ENCODE assay signal across 10 mouse cellular contexts in genomic region chr17:28331241-28332112, GRCm38 (mm10). TPM values are rescaled to one million over a fixed set of nuclear protein-coding genes. Genes with fewer than 3 reads are reported as not detected.
DNase-seq lines count a peak whose midpoint lies in the region; ATAC-seq lines count a peak whose summit lies in the region.
"Had no signal": no experiment of that assay in that cellular context is flagged by ENCODE, and none has a peak within 500 bp of the region (broad histone marks: within the 10 kb centered on the region; RNA-seq: fewer than 3 reads in every experiment).

No protein-coding gene starts in this region.

- H3K4me1 ChIP-seq in heart, embryonic 12.5 days (replicated peaks) = peaks cover 56% of the 10 kb centered on the region
- peaks cover 47% of the 10 kb centered on the region for H3K4me1 ChIP-seq in limb, embryonic 13.5 days

- H3K27ac ChIP-seq in heart, embryonic 12.5 days (ENCODE audit: poor library complexity, severe bottlenecking) = peak overlapping the region; percentile 48; the same call in 1 of the 2 replicates
- peak overlapping the region; percentile 72; the same call in 1 of the 2 replicates for H3K27ac ChIP-seq in limb, embryonic 13.5 days
- H3K27ac ChIP-seq: macrophage had no signal

- no peak overlapping the region for H3K4me3 ChIP-seq in heart, embryonic 12.5 days
- H3K4me3 ChIP-seq in limb, embryonic 13.5 days = no peak overlapping the region

- no peaks in the 10 kb centered on the region for H3K27me3 ChIP-seq in heart, embryonic 12.5 days (replicated peaks)
- no peaks in the 10 kb centered on the region for H3K27me3 ChIP-seq in limb, embryonic 13.5 days

- 32% methylated on average over 7 of the region's 7 CpGs for WGBS in heart, embryonic 12.5 days
- 20% methylated on average over 7 of the region's 7 CpGs for WGBS in limb, embryonic 13.5 days

- H3K9me3 ChIP-seq in heart, embryonic 12.5 days (replicated peaks) = no peaks in the 10 kb centered on the region
- no peaks in the 10 kb centered on the region for H3K9me3 ChIP-seq in limb, embryonic 13.5 days

- H3K9ac ChIP-seq in heart, embryonic 12.5 days = 0 out of 2 replicates have a peak overlapping the region, but pooled peaks have one; percentile 15
- H3K9ac ChIP-seq in limb, embryonic 13.5 days = no peak overlapping the region

- no peak for DNase-seq in heart, postnatal 10 days
- DNase-seq in 416B (ENCODE audit: low read depth) (peak; percentile 43), NIH3T3 (ENCODE audit: low read depth) (peak; percentile 57)
- no peak for DNase-seq in layer of hippocampus, postnatal 14 days (ENCODE audit: low spot score in 2 of 2)
- DNase-seq in gastrocnemius, postnatal 10 days = no peak
- DNase-seq in cerebellum, postnatal 4 days (ENCODE audit: low spot score in 2 of 2) = no peak
- DNase-seq: layer of hippocampus, postnatal 36 days had no signal

- H3K36me3 ChIP-seq in heart, embryonic 12.5 days = peaks cover 59% of the 10 kb centered on the region
- peaks cover 70% of the 10 kb centered on the region for H3K36me3 ChIP-seq in limb, embryonic 13.5 days

- no peak overlapping the region for H3K4me2 ChIP-seq in heart, embryonic 12.5 days
- H3K4me2 ChIP-seq in limb, embryonic 13.5 days (replicated peaks) = 0 out of 2 replicates have a peak overlapping the region, but pooled peaks have one; percentile 94

- no peak for ATAC-seq in heart, embryonic 12.5 days (ENCODE audit: insufficient number of reproducible peaks, low FRiP score)
- no peak for ATAC-seq in limb, embryonic 13.5 days (ENCODE audit: low FRiP score, low read depth)

- intact Hi-C loops in heart, postnatal 10 days (cut with DNase I) = no loop called here

RNA-seq across cellular contexts. Expression of gene Rpl10a, which starts 3.2 kb away (rescaled TPM):
- polyA plus RNA-seq in heart, embryonic 12.5 days (2016; fragmentation: Nextera tagmentation; extraction: Ambion mirVana) = 301 and 344 TPM in 2 replicates
- 100 to 1,000 TPM; 584 to 595 TPM for total RNA-seq in heart, postnatal 10 days (2021)
- polyA plus RNA-seq in limb, embryonic 13.5 days (2015; fragmentation: Nextera tagmentation; extraction: Ambion mirVana) = 580 and 609 TPM in 2 replicates
- 100 to 1,000 TPM; 394 to 418 TPM for total RNA-seq in layer of hippocampus, postnatal 14 days (2021)
- 100 to 1,000 TPM; 699 to 738 TPM for total RNA-seq in gastrocnemius, postnatal 10 days (2021)

RNA-seq across cellular contexts. Expression of gene Fance, which starts 18.2 kb away (rescaled TPM):
- polyA plus RNA-seq in heart, embryonic 12.5 days (2016; fragmentation: Nextera tagmentation; extraction: Ambion mirVana) = 21.8 and 23.0 TPM in 2 replicates
- 10 to 100 TPM; 16.9 to 18.2 TPM for total RNA-seq in heart, postnatal 10 days (2021)
- 36.0 and 37.3 TPM in 2 replicates for polyA plus RNA-seq in limb, embryonic 13.5 days (2015; fragmentation: Nextera tagmentation; extraction: Ambion mirVana)
- total RNA-seq in layer of hippocampus, postnatal 14 days (2021) = 10 to 100 TPM; 23.0 to 28.2 TPM
- 10 to 100 TPM; 14.8 to 20.1 TPM for total RNA-seq in gastrocnemius, postnatal 10 days (2021)

RNA-seq across cellular contexts. Expression of gene Tead3, which starts 19.1 kb away (rescaled TPM):
- polyA plus RNA-seq in heart, embryonic 12.5 days (2016; fragmentation: Nextera tagmentation; extraction: Ambion mirVana) = 7.9 and 8.1 TPM in 2 replicates
- 10 to 100 TPM; 15.3 to 19.3 TPM for total RNA-seq in heart, postnatal 10 days (2021)
- polyA plus RNA-seq in limb, embryonic 13.5 days (2015; fragmentation: Nextera tagmentation; extraction: Ambion mirVana) = 14.9 and 15.4 TPM in 2 replicates
- 1 to 10 TPM; 5.1 to 5.7 TPM for total RNA-seq in layer of hippocampus, postnatal 14 days (2021)
- total RNA-seq in gastrocnemius, postnatal 10 days (2021) = 10 to 100 TPM in 1 of 2 experiments, 1 to 10 TPM in 1; 10.0 to 14.8 TPM
- polyA plus RNA-seq: macrophage had no signal

RNA-seq across cellular contexts. Expression of gene Tulp1, which starts 33.5 kb away (rescaled TPM):
- 3.7 and 4.6 TPM in 2 replicates for polyA plus RNA-seq in heart, embryonic 12.5 days (2016; fragmentation: Nextera tagmentation; extraction: Ambion mirVana)
- total RNA-seq in heart, postnatal 10 days (2021) = under 1 TPM; 0.86 to 0.94 TPM
- 7.1 and 7.5 TPM in 2 replicates for polyA plus RNA-seq in limb, embryonic 13.5 days (2015; fragmentation: Nextera tagmentation; extraction: Ambion mirVana)
- not detected for total RNA-seq in layer of hippocampus, postnatal 14 days (2021)
- total RNA-seq in gastrocnemius, postnatal 10 days (2021) = under 1 TPM; 0.40 to 0.50 TPM
- total RNA-seq: layer of hippocampus, postnatal 36 days had no signal
- polyA plus RNA-seq: macrophage had no signal

Comparison
In these comparisons a context has a peak if more than half of its experiments do, and no peak if none do; other contexts are left out.
1. DNase-seq: peak in 416B (single experiment) and NIH3T3 (single experiment); none in heart, postnatal 10 days (0 of 2), layer of hippocampus, postnatal 14 days (0 of 2), gastrocnemius, postnatal 10 days (single experiment) and cerebellum, postnatal 4 days (0 of 2).